Mouse (Mus musculus) MEL (cell line): ENCODE measurements around the gene Rapgef2. TPM values are rescaled to one million over a fixed set of nuclear protein-coding genes. Genes with fewer than 3 reads are reported as not detected.

ENCODE experiments used
- DNase-seq: peaks from one replicate; pipeline ENCODE4 v3.0.0; 2011; ENCODE audit warnings: low read depth, low spot score
- H3K27ac ChIP-seq: 2 replicates; pipeline ENCODE4 v1.5.1; 2012; ENCODE audit warnings: low read depth, mild to moderate bottlenecking, control low read depth, low read length, moderate library complexity; ENCODE audit not compliant: control insufficient read depth
- H3K27me3 ChIP-seq, 2 experiments: fragments of 150-350 bp in 1 of 2; sonication (generic) in 1 of 2; 2 replicates each; pipeline ENCODE4 v1.6.1; 2012; ENCODE audit warnings: low read length in 2 of 2, mild to moderate bottlenecking in 2 of 2, improper control_type of control experiment in 1 of 2, moderate library complexity in 1 of 2; ENCODE audit not compliant: insufficient read depth in 2 of 2, control insufficient read depth in 1 of 2
- H3K36me3 ChIP-seq, 2 experiments: 2 replicates each; pipeline ENCODE4 v1.6.1; 2012 to 2014; ENCODE audit warnings: low read length in 2 of 2, improper control_type of control experiment in 1 of 2, inconsistent platforms in 1 of 2, mild to moderate bottlenecking in 1 of 2; ENCODE audit not compliant: insufficient read depth in 2 of 2, control insufficient read depth in 1 of 2
- H3K4me1 ChIP-seq, 2 experiments: fragments of 150-350 bp in 1 of 2; sonication (generic) in 1 of 2; 2 replicates each; pipeline ENCODE4 v1.6.1; 2012; ENCODE audit warnings: low read length in 2 of 2, improper control_type of control experiment in 1 of 2, mild to moderate bottlenecking in 1 of 2; ENCODE audit not compliant: insufficient read depth in 2 of 2, control insufficient read depth in 1 of 2
- H3K4me3 ChIP-seq, 2 experiments: fragments of 150-350 bp in 1 of 2; sonication (generic) in 1 of 2; 2 replicates each; pipeline ENCODE4 v1.5.1; 2012; ENCODE audit warnings: low read depth in 2 of 2, low read length in 2 of 2, mild to moderate bottlenecking in 2 of 2, moderate library complexity in 2 of 2, control low read depth in 1 of 2, improper control_type of control experiment in 1 of 2; ENCODE audit not compliant: control insufficient read depth in 1 of 2, insufficient read depth in 1 of 2
- H3K79me2 ChIP-seq: 2 replicates; pipeline ENCODE4 v1.6.1; 2012; ENCODE audit warnings: mild to moderate bottlenecking, low read length, moderate library complexity; ENCODE audit not compliant: control insufficient read depth, poor library complexity, insufficient read depth
- H3K9ac ChIP-seq: 2 replicates; pipeline ENCODE4 v1.6.1; 2012; ENCODE audit warnings: low read depth, mild to moderate bottlenecking, control low read depth, low read length, moderate library complexity; ENCODE audit not compliant: control insufficient read depth, poor library complexity, severe bottlenecking
- H3K9me3 ChIP-seq: fragments of 150-350 bp; sonication (generic); replicated peaks from 2 replicates; pipeline ENCODE4 v1.6.1; 2012; ENCODE audit warnings: mild to moderate bottlenecking, low read length, improper control_type of control experiment, moderate library complexity; ENCODE audit not compliant: insufficient read depth
- BHLHE40 ChIP-seq: IDR thresholded peaks from 2 replicates; pipeline ENCODE4 v1.6.1; 2012; ENCODE audit warnings: low read depth, mild to moderate bottlenecking, inconsistent platforms, low read length, improper control_type of control experiment, borderline replicate concordance
- ELF1 ChIP-seq: IDR thresholded peaks from 2 replicates; pipeline ENCODE4 v1.6.1; 2014; ENCODE audit warnings: low read depth, mild to moderate bottlenecking, inconsistent platforms, low read length, improper control_type of control experiment, moderate library complexity
- GABPA ChIP-seq: IDR thresholded peaks from 2 replicates; pipeline ENCODE4 v1.6.1; 2012; ENCODE audit warnings: low read depth, mild to moderate bottlenecking, inconsistent platforms, low read length, improper control_type of control experiment, moderate library complexity
- HCFC1 ChIP-seq: IDR thresholded peaks from 2 replicates; pipeline ENCODE4 v1.6.1; 2012; ENCODE audit warnings: low read depth, mild to moderate bottlenecking, inconsistent platforms, low read length, improper control_type of control experiment, moderate library complexity
- MAX ChIP-seq: IDR thresholded peaks from 2 replicates; pipeline ENCODE4 v1.6.1; 2011; ENCODE audit warnings: low read length, improper control_type of control experiment
- MEF2A ChIP-seq: IDR thresholded peaks from 2 replicates; pipeline ENCODE4 v1.6.1; 2014; ENCODE audit warnings: low read depth, mild to moderate bottlenecking, inconsistent platforms, low read length, improper control_type of control experiment; ENCODE audit not compliant: poor library complexity, insufficient replicate concordance, severe bottlenecking; ENCODE audit errors: extremely low read depth
- MXI1 ChIP-seq: IDR thresholded peaks from 2 replicates; pipeline ENCODE4 v1.6.1; 2011; ENCODE audit warnings: mild to moderate bottlenecking, low read depth, low read length, improper control_type of control experiment
- NELFE ChIP-seq: IDR thresholded peaks from 2 replicates; pipeline ENCODE4 v1.6.1; 2011; ENCODE audit warnings: low read depth, low read length, improper control_type of control experiment
- NRF1 ChIP-seq: IDR thresholded peaks from 2 replicates; pipeline ENCODE4 v1.6.1; 2014; ENCODE audit warnings: low read depth, mild to moderate bottlenecking, inconsistent platforms, low read length, improper control_type of control experiment, moderate library complexity; ENCODE audit not compliant: poor library complexity, insufficient read depth, severe bottlenecking
- POLR2AphosphoS2 ChIP-seq: IDR thresholded peaks from 2 replicates; pipeline ENCODE4 v1.6.1; 2011; ENCODE audit warnings: low read length, improper control_type of control experiment
- POLR2AphosphoS5 ChIP-seq: IDR thresholded peaks from 2 replicates; pipeline ENCODE4 v1.6.1; 2012; ENCODE audit warnings: low read depth, borderline replicate concordance, mild to moderate bottlenecking, inconsistent platforms, low read length, moderate library complexity, mixed read lengths
- TAL1 ChIP-seq: IDR thresholded peaks from 2 replicates; pipeline ENCODE4 v1.6.1; 2012; ENCODE audit warnings: mild to moderate bottlenecking, inconsistent platforms, low read length, moderate library complexity, mixed read lengths
- TCF12 ChIP-seq: IDR thresholded peaks from 2 replicates; pipeline ENCODE4 v1.6.1; 2014; ENCODE audit warnings: low read depth, mild to moderate bottlenecking, inconsistent platforms, low read length, improper control_type of control experiment, moderate library complexity
- USF1 ChIP-seq: IDR thresholded peaks from 2 replicates; pipeline ENCODE4 v1.6.1; 2014; ENCODE audit warnings: low read depth, mild to moderate bottlenecking, inconsistent platforms, low read length, improper control_type of control experiment, moderate library complexity
- USF2 ChIP-seq, 2 experiments: IDR thresholded peaks; 2 replicates each; pipeline ENCODE4 v1.6.1; 2011 to 2012; ENCODE audit warnings: improper control_type of control experiment in 2 of 2, low read length in 2 of 2, borderline replicate concordance in 1 of 2, inconsistent platforms in 1 of 2, low read depth in 1 of 2, mild to moderate bottlenecking in 1 of 2; ENCODE audit not compliant: insufficient read depth in 1 of 2
- ZC3H11A ChIP-seq: IDR thresholded peaks from 2 replicates; pipeline ENCODE4 v1.6.1; 2012; ENCODE audit warnings: low read depth, mild to moderate bottlenecking, inconsistent platforms, low read length, improper control_type of control experiment
- ZMIZ1 ChIP-seq: IDR thresholded peaks from 2 replicates; pipeline ENCODE4 v1.6.1; 2012; ENCODE audit warnings: low read depth, mild to moderate bottlenecking, inconsistent platforms, low read length, improper control_type of control experiment, moderate library complexity
- polyA plus RNA-seq, 2 experiments: library from polyadenylated mRNA; stranded (reverse) in 1 of 2; unstranded in 1 of 2; fragments of >175 nt in 1 of 2; fragments of >200 nt in 1 of 2; gene quantifications; 2 replicates each; pipeline versions ENCODE4 v1.2.1 to v1.2.4; 2012; ENCODE audit warnings: low replicate concordance in 2 of 2, low read depth in 1 of 2; ENCODE audit not compliant: insufficient read length in 2 of 2, insufficient read depth in 1 of 2, missing spikeins in 1 of 2
- total RNA-seq: library from RNA; depleted of rRNA; stranded (reverse); fragments of 300-350 nt; gene quantifications from 2 replicates; pipeline ENCODE4 v1.2.3, GENCODE M21; 2012

Gene Rapgef2
- total and polyA plus RNA-seq, 3 experiments: 4.2 to 4.6 TPM; not detected in 1

DNA sequence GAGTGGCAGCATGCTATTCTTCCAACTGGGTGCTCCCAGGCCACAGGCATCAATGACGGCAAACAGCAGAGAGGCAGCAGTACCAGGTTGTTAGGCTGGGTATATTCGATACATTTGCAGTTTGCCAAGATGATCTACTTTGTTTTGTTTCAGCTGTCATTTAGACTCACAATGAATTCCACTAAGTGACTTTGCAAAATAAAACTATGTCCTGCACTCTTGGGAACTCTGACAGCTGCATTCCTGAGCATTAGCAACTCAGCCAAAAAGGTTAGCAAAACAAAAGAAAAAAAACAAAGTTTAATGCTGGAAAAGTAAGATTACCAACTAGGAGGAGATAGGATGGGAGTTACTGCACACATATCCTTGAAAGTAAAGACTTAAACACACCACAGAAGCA is 3.3 kb downstream of the Rapgef2 start:
- Histone ChIP-seq H3K9ac (no peak overlapping the region), H3K9me3 (no peaks in the 10 kb centered on the region), H3K27ac (no peak overlapping the region), H3K4me3 (no peak overlapping the region), H3K27me3 (no peaks in the 10 kb centered on the region), H3K79me2 (peaks cover 23% of the 10 kb centered on the region), H3K4me1 (peaks cover 3 to 12% of the 10 kb centered on the region in 2 experiments; a peak in 2 of 4 replicates), H3K36me3 (peaks cover 0 to 13% of the 10 kb centered on the region in 2 experiments; a peak in 2 of 4 replicates)
- DNase-seq: no peak
- no peak for TF ChIP-seq MEF2A
- no peak for TF ChIP-seq GABPA
- no peak for TF ChIP-seq ELF1
- TF ChIP-seq BHLHE40: no peak
- TF ChIP-seq NELFE: no peak
- TF ChIP-seq ZMIZ1: no peak
- no peak for TF ChIP-seq HCFC1
- TF ChIP-seq USF2 (IDR thresholded peaks at IDR 0.05; ENCODE audit: borderline replicate concordance in 1 of 2, insufficient read depth in 1 of 2, low read depth in 1 of 2, low read length in 2 of 2): no peak
- TF ChIP-seq MXI1: no peak
- no peak for TF ChIP-seq ZC3H11A
- no peak for TF ChIP-seq POLR2AphosphoS5
- TF ChIP-seq USF1: no peak
- no peak for TF ChIP-seq POLR2AphosphoS2

GRCm38 (mm10) chr3:79275856-79276645 is 10.3 kb downstream of the Rapgef2 start:
- Histone ChIP-seq H3K36me3 (no peaks in the 10 kb centered on the region; a peak in 1 of 4 replicates), H3K4me1 (no peaks in the 10 kb centered on the region; a peak in 1 of 4 replicates), H3K9ac (no peak overlapping the region), H3K9me3 (no peaks in the 10 kb centered on the region), H3K27me3 (no peaks in the 10 kb centered on the region), H3K4me3 (no peak overlapping the region), H3K27ac (no peak overlapping the region), H3K79me2 (peaks cover 10% of the 10 kb centered on the region)
- no peak for DNase-seq
- no peak for TF ChIP-seq TCF12
- no peak for TF ChIP-seq NRF1
- TF ChIP-seq MAX: no peak
- TF ChIP-seq TAL1: no peak
- TF ChIP-seq, all 39 proteins: peak for 0
